Mouse (Mus musculus): Measurements from ENCODE around the gene C4bp. TPM values are rescaled to one million over a fixed set of nuclear protein-coding genes. Genes with fewer than 3 reads are reported as not detected.
A peak's percentile ranks its signal among the peaks of the same experiment; 100 is the strongest.
"Not testable (repeated sequence)": the region's sequence is repeated elsewhere in the genome, so short reads cannot be mapped to it uniquely, and the experiment has no call there.

C4bp gene
- polyA plus RNA-seq, 1 experiment from 2014 or later: not detected

DNA sequence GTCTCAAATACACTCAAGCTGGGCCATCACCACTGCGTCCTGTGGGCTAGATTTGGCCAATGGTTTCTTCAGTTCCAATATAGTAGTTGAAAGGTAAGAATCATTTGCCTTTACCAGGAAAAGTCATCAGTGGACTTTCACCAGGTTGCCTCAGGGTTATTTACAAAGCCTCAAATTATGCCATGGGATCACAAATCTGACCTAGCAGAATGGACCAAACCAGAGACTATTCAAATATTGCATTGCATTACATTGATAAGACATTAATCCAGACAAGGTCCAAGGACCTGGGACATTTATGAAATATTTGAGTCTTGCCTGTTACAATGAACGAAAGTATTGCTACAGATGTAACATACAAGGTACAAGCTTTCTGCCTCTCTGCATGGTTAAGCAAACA is 17.1 kb upstream of the C4bp start:
- 75% methylated on average over 2 of the region's 2 CpGs for WGBS
- Histone ChIP-seq H3K4me2 (ENCODE audit: low read depth, low read length) (no peak overlapping the region), H3K9me3 (ENCODE audit: control insufficient read depth, low read length) (no peaks in the 10 kb centered on the region), H3K4me1 (replicated peaks; ENCODE audit: control insufficient read depth, insufficient read depth, low read length) (no peaks in the 10 kb centered on the region), H3K36me3 (ENCODE audit: control insufficient read depth, insufficient read depth, low read length) (no peaks in the 10 kb centered on the region), H3K27ac (ENCODE audit: low read length) (no peak overlapping the region), H3K4me3 (ENCODE audit: low read length) (no peak overlapping the region), H3K27me3 (ENCODE audit: control insufficient read depth, insufficient read depth, low read depth, low read length) (no peaks in the 10 kb centered on the region), H3K9ac (ENCODE audit: low read length) (no peak overlapping the region)
- ATAC-seq (ENCODE audit: low read depth): no peak

DNA sequence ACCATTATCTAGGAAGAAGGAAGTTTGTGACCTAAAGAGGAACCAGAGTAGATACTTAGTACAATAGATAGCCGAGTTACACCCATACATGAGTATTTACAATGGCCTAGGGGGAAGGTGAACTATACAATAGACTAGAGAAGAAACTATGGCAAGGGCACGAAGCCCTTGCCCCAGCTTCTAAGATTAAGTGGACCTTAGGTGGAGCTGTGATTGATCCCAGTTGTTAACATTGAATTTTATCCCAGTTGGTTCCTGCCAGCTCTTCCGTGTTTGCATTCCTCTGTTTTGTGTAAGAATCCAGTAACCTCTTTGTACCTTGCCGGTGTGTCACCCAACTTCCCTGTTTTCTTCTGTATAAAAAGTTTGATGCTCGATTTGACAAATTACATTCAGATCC is 2.1 kb upstream of the C4bp start:
- H3K27ac ChIP-seq (ENCODE audit: low read length); H3K4me3 ChIP-seq (ENCODE audit: low read length); H3K4me1 ChIP-seq (replicated peaks; ENCODE audit: control insufficient read depth, insufficient read depth, low read length); ATAC-seq (ENCODE audit: low read depth); H3K9me3 ChIP-seq (ENCODE audit: control insufficient read depth, low read length); H3K4me2 ChIP-seq (ENCODE audit: low read depth, low read length); H3K36me3 ChIP-seq (ENCODE audit: control insufficient read depth, insufficient read depth, low read length); H3K27me3 ChIP-seq (ENCODE audit: control insufficient read depth, insufficient read depth, low read depth, low read length); H3K9ac ChIP-seq (ENCODE audit: low read length): not testable (repeated sequence)
- 86% methylated on average over 5 of the region's 5 CpGs for WGBS

- not testable (repeated sequence) for H3K36me3 ChIP-seq (ENCODE audit: control insufficient read depth, insufficient read depth, low read length); H3K4me1 ChIP-seq (replicated peaks; ENCODE audit: control insufficient read depth, insufficient read depth, low read length); H3K27ac ChIP-seq (ENCODE audit: low read length); H3K9ac ChIP-seq (ENCODE audit: low read length); H3K27me3 ChIP-seq (ENCODE audit: control insufficient read depth, insufficient read depth, low read depth, low read length); ATAC-seq (ENCODE audit: low read depth); H3K4me2 ChIP-seq (ENCODE audit: low read depth, low read length); H3K9me3 ChIP-seq (ENCODE audit: control insufficient read depth, low read length); H3K4me3 ChIP-seq (ENCODE audit: low read length)
- 44% methylated on average over 5 of the region's 5 CpGs for WGBS
These were observed 1.8 kb downstream of the C4bp start for GRCm38 (mm10) chr1:130659641-130660040.

DNA sequence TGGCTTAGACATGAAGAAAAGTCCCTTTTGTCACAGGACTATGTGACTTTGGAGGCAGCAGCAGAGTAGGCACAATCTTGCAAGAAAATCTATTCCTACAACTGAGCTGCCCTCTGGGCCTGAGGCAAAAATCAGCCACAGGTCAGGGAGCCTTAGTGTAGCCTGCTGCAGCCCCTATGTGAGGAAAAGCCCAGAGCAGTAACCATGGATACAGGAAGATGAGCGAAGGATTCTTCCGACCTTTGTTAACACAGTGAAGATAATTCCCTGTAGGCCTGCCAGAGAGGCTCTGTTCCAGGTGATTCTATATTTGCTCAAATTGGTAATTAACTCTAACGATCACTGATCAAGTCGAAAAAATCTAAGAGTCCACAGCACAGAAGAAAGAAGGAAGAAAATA is 17.3 kb downstream of the C4bp start:
- 62% methylated on average over 4 of the region's 4 CpGs for WGBS

GRCm38 (mm10) chr1:130640967-130641366 is 20.5 kb downstream of the C4bp start:
- Histone ChIP-seq H3K9me3 (ENCODE audit: control insufficient read depth, low read length) (no peaks in the 10 kb centered on the region), H3K27me3 (ENCODE audit: control insufficient read depth, insufficient read depth, low read depth, low read length) (no peaks in the 10 kb centered on the region), H3K4me1 (replicated peaks; ENCODE audit: control insufficient read depth, insufficient read depth, low read length) (no peaks in the 10 kb centered on the region), H3K4me2 (ENCODE audit: low read depth, low read length) (no peak overlapping the region), H3K27ac (ENCODE audit: low read length) (no peak overlapping the region), H3K9ac (ENCODE audit: low read length) (no peak overlapping the region), H3K4me3 (ENCODE audit: low read length) (no peak overlapping the region), H3K36me3 (ENCODE audit: control insufficient read depth, insufficient read depth, low read length) (no peaks in the 10 kb centered on the region)
- ATAC-seq (ENCODE audit: low read depth): no peak

More for the DNA sequence above, 17.3 kb downstream of the C4bp start:
- ATAC-seq (ENCODE audit: low read depth): no peak
- no peak overlapping the region for H3K4me3 ChIP-seq (ENCODE audit: low read length)
- no peaks in the 10 kb centered on the region for H3K9me3 ChIP-seq (ENCODE audit: control insufficient read depth, low read length)
- no peaks in the 10 kb centered on the region for H3K4me1 ChIP-seq (replicated peaks; ENCODE audit: control insufficient read depth, insufficient read depth, low read length)
- H3K4me2 ChIP-seq (ENCODE audit: low read depth, low read length): no peak overlapping the region
- H3K9ac ChIP-seq (ENCODE audit: low read length): no peak overlapping the region
- H3K36me3 ChIP-seq (ENCODE audit: control insufficient read depth, insufficient read depth, low read length): no peaks in the 10 kb centered on the region
- H3K27me3 ChIP-seq (ENCODE audit: control insufficient read depth, insufficient read depth, low read depth, low read length): no peaks in the 10 kb centered on the region
- H3K27ac ChIP-seq (ENCODE audit: low read length): no peak overlapping the region

DNA sequence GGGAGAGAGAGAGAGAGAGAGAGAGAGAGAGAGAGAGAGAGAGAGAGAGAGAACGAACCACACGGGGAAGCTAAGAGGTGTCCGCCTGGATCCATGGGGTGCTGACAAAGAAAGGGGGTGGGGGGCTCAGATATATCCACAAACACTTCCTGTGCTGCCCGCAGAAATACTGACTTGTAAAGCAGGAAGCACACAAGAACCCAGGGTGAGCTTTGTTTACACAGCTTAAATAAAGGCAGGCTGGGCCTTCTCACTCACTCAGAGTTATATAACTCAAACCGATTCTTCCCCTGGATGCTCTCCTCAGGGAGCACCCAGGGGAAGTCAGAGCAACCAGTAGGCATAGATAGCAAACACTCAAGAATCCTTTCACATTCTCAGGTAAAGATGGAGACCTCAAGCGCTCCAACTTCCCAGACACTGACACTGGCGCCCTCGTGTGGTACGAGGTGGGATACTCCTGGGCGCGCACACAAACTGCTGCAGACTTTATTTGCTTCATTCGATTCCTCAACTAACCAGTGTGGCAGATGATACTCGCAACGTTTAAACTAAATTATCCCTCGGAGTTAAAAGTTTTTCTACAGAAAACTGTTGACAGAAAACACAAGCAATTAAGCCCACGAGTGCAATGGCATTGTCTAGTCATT is 27.5 kb downstream of the C4bp start:
- Histone ChIP-seq H3K36me3 (ENCODE audit: control insufficient read depth, insufficient read depth, low read length) (no peaks in the 10 kb centered on the region), H3K9ac (ENCODE audit: low read length) (no peak overlapping the region), H3K4me3 (ENCODE audit: low read length) (peak overlapping the region; percentile 29), H3K4me2 (ENCODE audit: low read depth, low read length) (peak overlapping the region; percentile 49), H3K4me1 (replicated peaks; ENCODE audit: control insufficient read depth, insufficient read depth, low read length) (peaks cover 3% of the 10 kb centered on the region; the same call in 1 of the 2 replicates), H3K27ac (ENCODE audit: low read length) (no peak overlapping the region), H3K27me3 (ENCODE audit: control insufficient read depth, insufficient read depth, low read depth, low read length) (no peaks in the 10 kb centered on the region), H3K9me3 (ENCODE audit: control insufficient read depth, low read length) (no peaks in the 10 kb centered on the region)
- ATAC-seq (ENCODE audit: low read depth): peak; percentile 71
- WGBS: 9% methylated on average over 16 of the region's 16 CpGs

DNA sequence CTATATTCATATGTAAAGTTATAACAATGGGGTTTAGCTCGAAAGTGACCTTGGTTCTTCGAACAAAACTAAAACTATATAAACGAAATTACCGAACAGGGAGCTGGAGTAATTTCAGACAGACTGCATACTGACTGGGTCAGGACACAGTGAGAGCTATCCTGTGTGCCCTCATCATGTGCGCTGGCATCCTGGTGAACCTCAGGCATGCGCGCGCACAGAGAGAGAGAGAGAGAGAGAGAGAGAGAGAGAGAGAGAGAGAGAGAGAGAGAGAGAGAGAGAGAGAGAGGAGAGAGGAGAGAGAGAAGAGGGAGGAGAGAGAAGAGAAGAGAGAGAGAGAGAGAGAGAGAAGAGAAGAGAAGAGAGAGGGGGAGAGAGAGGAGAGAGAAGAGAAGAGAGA is 28.1 kb downstream of the C4bp start:
- ATAC-seq (ENCODE audit: low read depth): no peak
- Histone ChIP-seq H3K9me3 (ENCODE audit: control insufficient read depth, low read length) (no peaks in the 10 kb centered on the region), H3K27me3 (ENCODE audit: control insufficient read depth, insufficient read depth, low read depth, low read length) (no peaks in the 10 kb centered on the region), H3K36me3 (ENCODE audit: control insufficient read depth, insufficient read depth, low read length) (no peaks in the 10 kb centered on the region), H3K4me2 (ENCODE audit: low read depth, low read length) (no peak overlapping the region), H3K9ac (ENCODE audit: low read length) (no peak overlapping the region), H3K4me3 (ENCODE audit: low read length) (no peak overlapping the region), H3K4me1 (replicated peaks; ENCODE audit: control insufficient read depth, insufficient read depth, low read length) (peaks cover 3% of the 10 kb centered on the region; the same call in 1 of the 2 replicates), H3K27ac (ENCODE audit: low read length) (no peak overlapping the region)
- WGBS: 69% methylated on average over 8 of the region's 8 CpGs

- H3K9ac ChIP-seq (ENCODE audit: low read length): no peak within 1 kb of the TSS
- no peaks in the 10 kb centered on the region for H3K36me3 ChIP-seq (ENCODE audit: control insufficient read depth, insufficient read depth, low read length)
- peaks cover 3% of the 10 kb centered on the region; the same call in 1 of the 2 replicates for H3K4me1 ChIP-seq (replicated peaks; ENCODE audit: control insufficient read depth, insufficient read depth, low read length)
- H3K27me3 ChIP-seq (ENCODE audit: control insufficient read depth, insufficient read depth, low read depth, low read length): no peaks in the 10 kb centered on the region
- H3K4me3 ChIP-seq (ENCODE audit: low read length): no peak within 1 kb of the TSS
- no peak within 1 kb of the TSS for H3K27ac ChIP-seq (ENCODE audit: low read length)
- no peak for ATAC-seq (ENCODE audit: low read depth)
- H3K4me2 ChIP-seq (ENCODE audit: low read depth, low read length): no peak within 1 kb of the TSS
- no peaks in the 10 kb centered on the region for H3K9me3 ChIP-seq (ENCODE audit: control insufficient read depth, low read length)
- WGBS: 85% methylated on average over 2 of the region's 2 CpGs
These were observed 31.9 kb downstream of the C4bp start, which contains the start of gene Zp3r for GRCm38 (mm10) chr1:130629521-130629920. Gene Zp3r (minus strand): TSS chr1:130629621.

DNA sequence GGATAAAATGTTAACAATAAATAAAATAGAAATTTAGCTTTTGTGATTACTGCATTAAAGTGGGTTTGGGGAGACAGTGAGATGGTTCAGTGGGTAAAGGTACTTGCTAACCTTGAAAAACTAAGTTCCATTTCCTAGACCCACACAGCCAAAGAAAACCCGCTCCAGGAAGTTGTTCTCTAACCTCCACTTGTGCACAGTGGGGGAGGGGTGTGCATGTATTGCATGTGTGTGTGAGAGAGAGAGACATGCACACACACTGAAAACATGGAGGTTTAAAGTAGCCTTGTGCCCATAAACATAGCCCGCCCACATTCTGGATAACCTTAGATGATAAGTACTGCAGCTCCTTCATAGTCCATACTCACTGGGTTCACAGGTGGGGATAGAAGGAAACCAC is 65.1 kb downstream of the C4bp start:
- H3K9me3 ChIP-seq (ENCODE audit: control insufficient read depth, low read length): no peaks in the 10 kb centered on the region
- ATAC-seq (ENCODE audit: low read depth): no peak
- no peaks in the 10 kb centered on the region for H3K27me3 ChIP-seq (ENCODE audit: control insufficient read depth, insufficient read depth, low read depth, low read length)
- H3K9ac ChIP-seq (ENCODE audit: low read length): no peak overlapping the region
- H3K36me3 ChIP-seq (ENCODE audit: control insufficient read depth, insufficient read depth, low read length): no peaks in the 10 kb centered on the region
- H3K4me1 ChIP-seq (replicated peaks; ENCODE audit: control insufficient read depth, insufficient read depth, low read length): no peaks in the 10 kb centered on the region
- WGBS: 83% methylated on average over 2 of the region's 2 CpGs
- no peak overlapping the region for H3K27ac ChIP-seq (ENCODE audit: low read length)
- H3K4me3 ChIP-seq (ENCODE audit: low read length): no peak overlapping the region
- H3K4me2 ChIP-seq (ENCODE audit: low read depth, low read length): no peak overlapping the region

DNA sequence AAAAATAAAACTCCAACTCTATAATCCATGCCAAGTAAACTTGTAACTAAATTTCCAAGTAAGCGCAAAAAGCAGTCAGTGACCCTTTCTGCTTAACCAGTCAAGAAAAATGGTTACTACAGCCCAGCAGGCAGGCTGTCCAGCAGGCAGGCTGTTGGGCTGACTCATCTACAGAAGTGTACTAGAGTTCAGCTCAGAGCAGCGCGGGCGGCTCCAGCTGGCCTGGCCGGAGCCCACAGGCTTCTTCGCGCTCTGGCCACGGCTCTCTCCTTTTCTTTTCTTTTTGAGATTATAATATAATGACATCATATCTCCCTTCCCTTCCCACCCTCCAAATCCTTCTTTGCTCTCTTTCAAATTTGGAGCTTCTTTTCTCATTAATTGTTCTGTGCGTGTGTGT is 72.8 kb downstream of the C4bp start:
- no peak overlapping the region for H3K4me3 ChIP-seq (ENCODE audit: low read length)
- H3K9me3 ChIP-seq (ENCODE audit: control insufficient read depth, low read length): no peaks in the 10 kb centered on the region
- H3K4me2 ChIP-seq (ENCODE audit: low read depth, low read length): no peak overlapping the region
- no peak overlapping the region for H3K9ac ChIP-seq (ENCODE audit: low read length)
- no peaks in the 10 kb centered on the region for H3K27me3 ChIP-seq (ENCODE audit: control insufficient read depth, insufficient read depth, low read depth, low read length)
- WGBS: 69% methylated on average over 9 of the region's 9 CpGs
- no peaks in the 10 kb centered on the region for H3K4me1 ChIP-seq (replicated peaks; ENCODE audit: control insufficient read depth, insufficient read depth, low read length)
- ATAC-seq (ENCODE audit: low read depth): no peak
- no peak overlapping the region for H3K27ac ChIP-seq (ENCODE audit: low read length)
- no peaks in the 10 kb centered on the region for H3K36me3 ChIP-seq (ENCODE audit: control insufficient read depth, insufficient read depth, low read length)
